Mouse (Mus musculus) neural tube, embryonic 12.5 days (tissue): ENCODE data around the gene Tfr2. TPM values are rescaled to one million over a fixed set of nuclear protein-coding genes. Genes with fewer than 3 reads are reported as not detected.
A peak's percentile ranks its signal among the peaks of the same experiment; 100 is the strongest.

Source experiments
- ATAC-seq: fragments of 200-750 bp; cut with Nextera tagmentation; 2 replicates; pipeline ENCODE4 v1.8.0; 2017; ENCODE audit warnings: low read depth, mild to moderate bottlenecking, moderate TSS enrichment, moderate library complexity; ENCODE audit not compliant: low FRiP score
- H3K27ac ChIP-seq: fragments of 300-500 bp; sonication (generic); 2 replicates; pipeline ENCODE4 v1.5.1; 2016
- H3K27me3 ChIP-seq: fragments of 300-500 bp; sonication (generic); replicated peaks from 2 replicates; pipeline ENCODE4 v1.6.1; 2016; ENCODE audit warnings: mild to moderate bottlenecking
- H3K36me3 ChIP-seq: fragments of 300-500 bp; sonication (generic); 2 replicates; pipeline ENCODE4 v1.6.1; 2016; ENCODE audit warnings: mild to moderate bottlenecking
- H3K4me1 ChIP-seq: fragments of 300-500 bp; sonication (generic); 2 replicates; pipeline ENCODE4 v1.6.1; 2016
- H3K4me2 ChIP-seq: fragments of 300-500 bp; sonication (generic); replicated peaks from 2 replicates; pipeline ENCODE4 v1.6.1; 2016; ENCODE audit warnings: mild to moderate bottlenecking
- H3K4me3 ChIP-seq: fragments of 300-500 bp; sonication (generic); 2 replicates; pipeline ENCODE4 v1.5.1; 2016
- H3K9ac ChIP-seq: fragments of 300-500 bp; sonication (generic); 2 replicates; pipeline ENCODE4 v1.6.1; 2016; ENCODE audit warnings: mild to moderate bottlenecking
- H3K9me3 ChIP-seq: fragments of 300-500 bp; sonication (generic); 2 replicates; pipeline ENCODE4 v1.6.1; 2016; ENCODE audit warnings: mild to moderate bottlenecking
- whole genome bisulfite sequencing: fragments of 180-500 bp; shearing (Covaris S2); methylation state at CpG from one replicate; pipeline ENCODE4 v1.1.7; 2016; 5-methylcytosine and 5-hydroxymethylcytosine counted together
- polyA plus RNA-seq: library from polyadenylated mRNA; unstranded; fragments of >200 nt; fragmentation: Nextera tagmentation; extraction: Ambion mirVana; gene quantifications from 2 replicates; pipeline ENCODE4 v1.2.1, GENCODE M21; 2016

Tfr2 gene
- 1.8 TPM in 2 replicates for polyA plus RNA-seq

- Histone ChIP-seq H3K4me3 (no peak within 1 kb of the TSS), H3K4me1 (no peaks in the 10 kb centered on the region), H3K9ac (no peak within 1 kb of the TSS), H3K4me2 (no peak within 1 kb of the TSS), H3K27me3 (peaks cover 3% of the 10 kb centered on the region; the same call in 1 of the 2 replicates), H3K9me3 (no peaks in the 10 kb centered on the region), H3K36me3 (no peaks in the 10 kb centered on the region), H3K27ac (no peak within 1 kb of the TSS)
- no peak for ATAC-seq
- 30% methylated on average over 9 of the region's 9 CpGs for WGBS
These were observed at the start of gene Tfr2 for GRCm38 (mm10) chr5:137569665-137570064. TSS of gene Tfr2 (plus strand) at chr5:137569840.

- H3K9me3 ChIP-seq: no peaks in the 10 kb centered on the region
- no peak for ATAC-seq
- no peak overlapping the region for H3K4me2 ChIP-seq
- H3K4me1 ChIP-seq: peaks cover 13% of the 10 kb centered on the region; the same call in 1 of the 2 replicates
- H3K27ac ChIP-seq: no peak overlapping the region
- WGBS: 79% methylated on average over 9 of the region's 9 CpGs
- peaks cover 86% of the 10 kb centered on the region for H3K36me3 ChIP-seq
- no peak overlapping the region for H3K4me3 ChIP-seq
- H3K27me3 ChIP-seq: no peaks in the 10 kb centered on the region
- no peak overlapping the region; the same call in 1 of the 2 replicates for H3K9ac ChIP-seq
These were observed 47.8 kb upstream of the Tfr2 start for GRCm38 (mm10) chr5:137521861-137522260.

GRCm38 (mm10) chr5:137522711-137523110 lies 46.9 kb upstream of the Tfr2 start:
- no peaks in the 10 kb centered on the region for H3K9me3 ChIP-seq
- no peak overlapping the region for H3K4me2 ChIP-seq
- no peaks in the 10 kb centered on the region for H3K27me3 ChIP-seq
- H3K4me3 ChIP-seq: no peak overlapping the region
- WGBS: 77% methylated on average over 11 of the region's 11 CpGs
- H3K9ac ChIP-seq: 0 out of 2 replicates have a peak overlapping the region, but pooled peaks have one; percentile 2
- no peak for ATAC-seq
- no peak overlapping the region for H3K27ac ChIP-seq
- peaks cover 92% of the 10 kb centered on the region for H3K36me3 ChIP-seq
- H3K4me1 ChIP-seq: peaks cover 16% of the 10 kb centered on the region; the same call in 1 of the 2 replicates

- Histone ChIP-seq H3K4me3 (no peak overlapping the region), H3K4me2 (no peak overlapping the region), H3K36me3 (peaks cover 97% of the 10 kb centered on the region), H3K9ac (no peak overlapping the region), H3K27ac (no peak overlapping the region), H3K27me3 (no peaks in the 10 kb centered on the region), H3K4me1 (peaks cover 22% of the 10 kb centered on the region; the same call in 1 of the 2 replicates), H3K9me3 (no peaks in the 10 kb centered on the region)
- 82% methylated on average over 25 of the region's 25 CpGs for WGBS
- no peak for ATAC-seq
These were observed 46.0 kb upstream of the Tfr2 start for GRCm38 (mm10) chr5:137523396-137524250.

- WGBS: 87% methylated on average over 8 of the region's 8 CpGs
- no peak overlapping the region for H3K4me2 ChIP-seq
- H3K27ac ChIP-seq: no peak overlapping the region
These were observed 45.5 kb upstream of the Tfr2 start for GRCm38 (mm10) chr5:137524251-137524515.

GRCm38 (mm10) chr5:137524671-137525070 lies 45.0 kb upstream of the Tfr2 start:
- Histone ChIP-seq H3K27me3 (no peaks in the 10 kb centered on the region), H3K9me3 (no peaks in the 10 kb centered on the region), H3K4me1 (peaks cover 28% of the 10 kb centered on the region), H3K27ac (no peak overlapping the region), H3K4me3 (no peak overlapping the region), H3K4me2 (no peak overlapping the region), H3K36me3 (peaks cover 97% of the 10 kb centered on the region), H3K9ac (no peak overlapping the region; the same call in 1 of the 2 replicates)
- WGBS: 90% methylated on average over 13 of the region's 13 CpGs
- ATAC-seq: no peak

More at GRCm38 (mm10) chr5:137524251-137524515, 45.5 kb upstream of the Tfr2 start:
- Histone ChIP-seq H3K9ac (no peak overlapping the region), H3K27me3 (no peaks in the 10 kb centered on the region), H3K36me3 (peaks cover 97% of the 10 kb centered on the region), H3K4me1 (peaks cover 23% of the 10 kb centered on the region), H3K9me3 (no peaks in the 10 kb centered on the region), H3K4me3 (no peak overlapping the region)
- ATAC-seq: no peak

- 80% methylated on average over 16 of the region's 16 CpGs for WGBS
- Histone ChIP-seq H3K9me3 (no peaks in the 10 kb centered on the region), H3K36me3 (peaks cover 90% of the 10 kb centered on the region), H3K4me2 (no peak overlapping the region), H3K27ac (peak overlapping the region; percentile 10; the same call in 1 of the 2 replicates), H3K9ac (peak overlapping the region; percentile 35; the same call in 1 of the 2 replicates), H3K4me1 (peaks cover 36% of the 10 kb centered on the region), H3K27me3 (no peaks in the 10 kb centered on the region), H3K4me3 (no peak overlapping the region)
- ATAC-seq: no peak
These were observed 44.1 kb upstream of the Tfr2 start for GRCm38 (mm10) chr5:137525511-137525910.

GRCm38 (mm10) chr5:137526192-137526936 lies 43.3 kb upstream of the Tfr2 start:
- no peak for ATAC-seq
- Histone ChIP-seq H3K27me3 (no peaks in the 10 kb centered on the region), H3K36me3 (peaks cover 82% of the 10 kb centered on the region), H3K4me3 (no peak overlapping the region), H3K4me1 (peaks cover 38% of the 10 kb centered on the region), H3K9me3 (no peaks in the 10 kb centered on the region), H3K27ac (0 out of 2 replicates have a peak overlapping the region, but pooled peaks have one; percentile 15), H3K9ac (no peak overlapping the region), H3K4me2 (no peak overlapping the region)
- WGBS: 47% methylated on average over 16 of the region's 16 CpGs

GRCm38 (mm10) chr5:137527413-137527812 lies 42.2 kb upstream of the Tfr2 start:
- 54% methylated on average over 1 of the region's 1 CpGs for WGBS
- Histone ChIP-seq H3K9ac (no peak overlapping the region), H3K9me3 (no peaks in the 10 kb centered on the region), H3K4me1 (peaks cover 41% of the 10 kb centered on the region), H3K4me3 (no peak overlapping the region), H3K36me3 (peaks cover 71% of the 10 kb centered on the region), H3K4me2 (no peak overlapping the region), H3K27ac (no peak overlapping the region), H3K27me3 (no peaks in the 10 kb centered on the region)
- no peak for ATAC-seq

GRCm38 (mm10) chr5:137528247-137528968 lies 41.2 kb upstream of the Tfr2 start:
- 88% methylated on average over 22 of the region's 22 CpGs for WGBS
- no peaks in the 10 kb centered on the region for H3K27me3 ChIP-seq
- H3K9ac ChIP-seq: no peak overlapping the region
- H3K9me3 ChIP-seq: no peaks in the 10 kb centered on the region
- H3K27ac ChIP-seq: no peak overlapping the region
- no peak overlapping the region for H3K4me3 ChIP-seq
- peaks cover 41% of the 10 kb centered on the region for H3K4me1 ChIP-seq
- H3K36me3 ChIP-seq: peaks cover 61% of the 10 kb centered on the region
- no peak for ATAC-seq
- H3K4me2 ChIP-seq: no peak overlapping the region

GRCm38 (mm10) chr5:137529221-137529995 lies 40.2 kb upstream of the Tfr2 start:
- H3K9me3 ChIP-seq: no peaks in the 10 kb centered on the region
- WGBS: 74% methylated on average over 15 of the region's 15 CpGs
- ATAC-seq: no peak
- peaks cover 51% of the 10 kb centered on the region for H3K36me3 ChIP-seq
- H3K4me1 ChIP-seq: peaks cover 41% of the 10 kb centered on the region
- H3K4me3 ChIP-seq: no peak overlapping the region
- H3K9ac ChIP-seq: no peak overlapping the region
- H3K27ac ChIP-seq: no peak overlapping the region
- no peaks in the 10 kb centered on the region for H3K27me3 ChIP-seq
- H3K4me2 ChIP-seq: peak overlapping the region; percentile 91
